Comparison of ENCODE assay signal across 8 mouse cellular contexts in the genomic region with DNA sequence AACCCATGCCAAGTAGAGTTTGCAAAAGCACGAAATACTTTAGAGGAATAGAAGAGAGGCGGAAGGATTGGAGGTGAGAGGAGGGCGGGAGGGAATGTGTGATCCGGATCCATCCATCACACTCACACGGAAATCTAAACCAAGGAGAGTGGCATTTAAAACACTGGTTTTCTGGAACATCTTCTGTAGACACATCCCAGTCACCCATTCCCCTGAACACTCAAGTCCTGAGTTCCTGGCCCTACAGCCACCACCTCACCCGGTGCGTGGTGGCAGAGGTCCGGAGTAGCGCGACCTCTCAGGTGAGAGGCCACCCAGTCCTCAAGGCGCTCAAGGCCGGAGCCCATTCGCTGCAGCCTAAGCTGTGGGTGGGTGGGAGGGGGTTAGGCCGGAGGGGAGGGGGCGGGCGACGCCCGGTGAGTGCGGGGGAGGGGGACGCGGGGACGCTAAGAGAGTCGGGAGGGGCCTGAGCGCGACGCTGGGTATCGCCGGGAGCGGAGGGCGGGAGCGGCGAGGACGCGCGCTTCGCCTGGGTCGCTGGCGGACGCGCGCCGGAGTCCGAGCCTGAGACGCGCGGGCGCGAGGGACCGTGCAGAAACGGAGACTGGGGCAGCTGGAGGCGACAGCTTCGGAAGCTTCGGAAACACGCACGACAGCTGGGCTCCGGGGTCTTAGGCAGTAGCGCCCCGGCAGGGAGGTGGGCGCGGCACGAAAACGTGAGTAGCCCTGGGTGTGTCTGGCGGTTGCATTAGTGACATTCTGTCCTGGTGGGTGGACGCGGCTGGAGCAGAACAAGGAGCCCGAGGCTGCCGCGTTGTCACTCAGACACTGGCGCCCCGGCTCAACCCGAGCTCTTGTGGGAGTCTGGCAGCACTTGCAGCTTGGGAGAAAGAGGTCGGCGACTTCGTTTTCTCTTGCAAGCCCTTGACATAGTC. TPM values are rescaled to one million over a fixed set of nuclear protein-coding genes. Genes with fewer than 3 reads are reported as not detected.
A peak's percentile ranks its signal among the peaks of the same experiment; 100 is the strongest.
DNase-seq lines count a peak whose midpoint lies in the region; ATAC-seq and TF ChIP-seq lines count a peak whose summit lies in the region.

Gene Nrcam (plus strand): TSS at position 505 of the 935 bp plus-strand sequence.

- no peaks in the 10 kb centered on the region for H3K9me3 ChIP-seq in hindbrain, postnatal 0 days (ENCODE audit: low read length)
- H3K9me3 ChIP-seq in stomach, embryonic 15.5 days = no peaks in the 10 kb centered on the region

- peak within 1 kb of the TSS; percentile 59 for H3K4me3 ChIP-seq in hindbrain, postnatal 0 days (ENCODE audit: low read length)
- H3K4me3 ChIP-seq in stomach, embryonic 15.5 days (replicated peaks) = peak within 1 kb of the TSS; percentile 59

- WGBS in hindbrain, postnatal 0 days = 3% methylated on average over 59 of the region's 74 CpGs
- 3% methylated on average over 70 of the region's 74 CpGs for WGBS in stomach, embryonic 15.5 days

- H3K9ac ChIP-seq in hindbrain, postnatal 0 days (replicated peaks; ENCODE audit: low read length) = peak within 1 kb of the TSS; percentile 88
- H3K9ac ChIP-seq in stomach, embryonic 15.5 days = peak within 1 kb of the TSS; percentile 13

- H3K4me2 ChIP-seq in hindbrain, postnatal 0 days (ENCODE audit: low read depth, low read length) = peak within 1 kb of the TSS; percentile 82
- H3K4me2 ChIP-seq in stomach, embryonic 15.5 days = peak within 1 kb of the TSS; percentile 99

- H3K4me1 ChIP-seq in hindbrain, postnatal 0 days (ENCODE audit: insufficient read depth, low read length) = peaks cover 9% of the 10 kb centered on the region
- peaks cover 11% of the 10 kb centered on the region for H3K4me1 ChIP-seq in stomach, embryonic 15.5 days

- no peaks in the 10 kb centered on the region for H3K27me3 ChIP-seq in hindbrain, postnatal 0 days (ENCODE audit: insufficient read depth, low read length)
- peaks cover 13% of the 10 kb centered on the region for H3K27me3 ChIP-seq in stomach, embryonic 15.5 days (replicated peaks)

- peak; percentile 51 for DNase-seq in gastrocnemius, postnatal 10 days
- no peak for DNase-seq in gastrocnemius, adult 8-10 months (ENCODE audit: low spot score in 2 of 2)
- peak; percentile 74 for DNase-seq in cerebellum, adult 8-10 months
- DNase-seq in hindbrain, postnatal 0 days (ENCODE audit: low spot score) = peak; percentile 93
- DNase-seq in left cerebral cortex, postnatal 25 days (ENCODE audit: low spot score in 2 of 2) = peak; percentile 80 to 82

- intact Hi-C loops in left cerebral cortex, postnatal 25 days (cut with DNase I) = loop anchor here (1.0 to 5.0 kb wide), 3 partner anchors 25 to 124 kb away; no protein-coding TSS in a partner anchor

- peak; percentile 50 for ATAC-seq in frontal cortex, adult (ENCODE audit: low TSS enrichment)
- ATAC-seq in hindbrain, postnatal 0 days = peak; percentile 83
- ATAC-seq in megakaryocyte-erythroid progenitor cell, adult 5-6 weeks (replicated peaks; ENCODE audit: low FRiP score, low TSS enrichment, poor library complexity, severe bottlenecking) = peak; percentile 45
- ATAC-seq in stomach, embryonic 15.5 days (ENCODE audit: insufficient read depth, low FRiP score, low read depth) = peak; percentile 59; the same call in 1 of the 2 replicates

- H3K27ac ChIP-seq in hindbrain, postnatal 0 days = peak within 1 kb of the TSS; percentile 90
- H3K27ac ChIP-seq in stomach, embryonic 15.5 days = no peak within 1 kb of the TSS

- no peaks in the 10 kb centered on the region for H3K36me3 ChIP-seq in hindbrain, postnatal 0 days (ENCODE audit: insufficient read depth, low read length)
- no peaks in the 10 kb centered on the region for H3K36me3 ChIP-seq in stomach, embryonic 15.5 days

- no peak for TF ChIP-seq CTCF in hindbrain, postnatal 0 days (IDR thresholded peaks at IDR 0.05; ENCODE audit: low read depth)

RNA-seq across cellular contexts. Expression of gene Nrcam, which starts in this region (rescaled TPM):
- 1 to 10 TPM; 3.6 to 4.7 TPM for total RNA-seq in gastrocnemius, postnatal 10 days (2021)
- under 1 TPM; 0.29 to 0.75 (median 0.57) TPM for total RNA-seq in gastrocnemius, adult 8-10 months (2022)
- total RNA-seq in hindbrain, postnatal 0 days (2014; rRNA removed) = 163 and 192 TPM in 2 replicates
- 113 and 117 TPM in 2 replicates for polyA plus RNA-seq in hindbrain, postnatal 0 days (2015; fragmentation: Nextera tagmentation; extraction: Ambion mirVana)
- 100 to 1,000 TPM; 524 to 562 TPM for total RNA-seq in left cerebral cortex, postnatal 25 days (2021)
- 0.17 and 2.8 TPM in 2 replicates for total RNA-seq in megakaryocyte-erythroid progenitor cell, adult 5-6 weeks (2014; fragmentation: Nextera tagmentation)
- total RNA-seq in megakaryocyte-erythroid progenitor cell, adult 5-6 weeks (2017) = 5.0 TPM in 1 of 2 replicates, not detected in the other
- 5.0 and 5.2 TPM in 2 replicates for polyA plus RNA-seq in stomach, embryonic 15.5 days (2015; fragmentation: Nextera tagmentation; extraction: Ambion mirVana)

Comparison
In these comparisons a context has a peak if more than half of its experiments do, and no peak if none do; other contexts are left out.
1. RNA of gene Nrcam (total RNA-seq): 524 to 562 TPM in left cerebral cortex, postnatal 25 days and 163 to 192 TPM in hindbrain, postnatal 0 days; 3.6 to 4.7 TPM in gastrocnemius, postnatal 10 days, 0.17 to 5.0 TPM in megakaryocyte-erythroid progenitor cell, adult 5-6 weeks and 0.29 to 0.75 TPM in gastrocnemius, adult 8-10 months; every median in the first group is over 10 times any median in the second.
2. RNA of gene Nrcam (polyA plus RNA-seq): 113 to 117 TPM in hindbrain, postnatal 0 days; 5.0 to 5.2 TPM in stomach, embryonic 15.5 days; every median in the first group is over 10 times any median in the second.
3. DNase-seq: peak in gastrocnemius, postnatal 10 days (single experiment), cerebellum, adult 8-10 months (single experiment), hindbrain, postnatal 0 days (single experiment) and left cerebral cortex, postnatal 25 days (2 of 2); none in gastrocnemius, adult 8-10 months (0 of 2).
4. Peak in every context shown above with its lines, with median percentiles within 50 percentile points of each other: ATAC-seq.